Mouse (Mus musculus) intestine, embryonic 15.5 days (tissue): ENCODE measurements around the gene Gm960. TPM values are rescaled to one million over a fixed set of nuclear protein-coding genes. Genes with fewer than 3 reads are reported as not detected.

Source experiments
- ATAC-seq: fragments of 200-750 bp; cut with Nextera tagmentation; 2 replicates; pipeline ENCODE4 v1.8.0; 2017; ENCODE audit warnings: moderate TSS enrichment, moderate library complexity
- H3K27ac ChIP-seq: fragments of 300-500 bp; sonication (generic); 2 replicates; pipeline ENCODE4 v1.5.1; 2015; ENCODE audit warnings: mild to moderate bottlenecking, inconsistent platforms
- H3K27me3 ChIP-seq: fragments of 300-500 bp; sonication (generic); replicated peaks from 2 replicates; pipeline ENCODE4 v1.6.1; 2015; ENCODE audit warnings: inconsistent platforms
- H3K36me3 ChIP-seq: fragments of 300-500 bp; sonication (generic); 2 replicates; pipeline ENCODE4 v1.6.1; 2015; ENCODE audit warnings: inconsistent platforms
- H3K4me1 ChIP-seq: fragments of 300-500 bp; sonication (generic); replicated peaks from 2 replicates; pipeline ENCODE4 v1.6.1; 2015; ENCODE audit warnings: inconsistent platforms
- H3K4me2 ChIP-seq: fragments of 300-500 bp; sonication (generic); replicated peaks from 2 replicates; pipeline ENCODE4 v1.6.1; 2015; ENCODE audit warnings: mild to moderate bottlenecking, inconsistent platforms
- H3K4me3 ChIP-seq: fragments of 300-500 bp; sonication (generic); replicated peaks from 2 replicates; pipeline ENCODE4 v1.5.1; 2015; ENCODE audit warnings: inconsistent platforms
- H3K9ac ChIP-seq: fragments of 300-500 bp; sonication (generic); 2 replicates; pipeline ENCODE4 v1.6.1; 2015; ENCODE audit warnings: inconsistent platforms
- H3K9me3 ChIP-seq: fragments of 300-500 bp; sonication (generic); 2 replicates; pipeline ENCODE4 v1.6.1; 2016; ENCODE audit warnings: inconsistent platforms
- WGBS: fragments of 180-500 bp; shearing (Covaris S2); methylation state at CpG from one replicate; pipeline ENCODE4 v1.1.7; 2015; 5-methylcytosine and 5-hydroxymethylcytosine counted together
- polyA plus RNA-seq: library from polyadenylated mRNA; unstranded; fragments of >200 nt; fragmentation: Nextera tagmentation; extraction: Ambion mirVana; gene quantifications from 2 replicates; pipeline ENCODE4 v1.2.1, GENCODE M21; 2015

The Gm960 gene
- 1.4 and 2.7 TPM in 2 replicates for polyA plus RNA-seq

GRCm38 (mm10) chr19:4698205-4698677, at the start of gene Gm960:
TSS of gene Gm960 (minus strand) at chr19:4698668.
- no peaks in the 10 kb centered on the region for H3K9me3 ChIP-seq
- H3K4me2 ChIP-seq = peak within 1 kb of the TSS; percentile 95
- under 1% methylated on average over 40 of the region's 40 CpGs for WGBS
- peaks cover 35% of the 10 kb centered on the region for H3K27me3 ChIP-seq
- ATAC-seq = peak; percentile 89
- no peaks in the 10 kb centered on the region for H3K36me3 ChIP-seq
- H3K27ac ChIP-seq = no peak within 1 kb of the TSS
- H3K4me3 ChIP-seq = peak within 1 kb of the TSS; percentile 61
- H3K9ac ChIP-seq = peak within 1 kb of the TSS; percentile 56
- peaks cover 3% of the 10 kb centered on the region; the same call in 1 of the 2 replicates for H3K4me1 ChIP-seq

GRCm38 (mm10) chr19:4747631-4748312, 49.3 kb upstream of the Gm960 start:
- no peak overlapping the region for H3K4me2 ChIP-seq
- H3K9me3 ChIP-seq = no peaks in the 10 kb centered on the region
- H3K27me3 ChIP-seq = no peaks in the 10 kb centered on the region
- H3K9ac ChIP-seq = no peak overlapping the region
- no peaks in the 10 kb centered on the region for H3K36me3 ChIP-seq
- no peak overlapping the region for H3K27ac ChIP-seq
- H3K4me1 ChIP-seq = peaks cover 5% of the 10 kb centered on the region
- WGBS = 90% methylated on average over 9 of the region's 9 CpGs
- ATAC-seq = no peak
- H3K4me3 ChIP-seq = no peak overlapping the region

GRCm38 (mm10) chr19:4746611-4747010, 48.1 kb upstream of the Gm960 start:
- no peaks in the 10 kb centered on the region for H3K36me3 ChIP-seq
- peaks cover 5% of the 10 kb centered on the region for H3K4me1 ChIP-seq
- H3K27me3 ChIP-seq = no peaks in the 10 kb centered on the region
- no peak for ATAC-seq
- H3K27ac ChIP-seq = no peak overlapping the region
- no peak overlapping the region for H3K4me3 ChIP-seq
- WGBS = 82% methylated on average over 14 of the region's 14 CpGs
- H3K4me2 ChIP-seq = no peak overlapping the region
- no peaks in the 10 kb centered on the region for H3K9me3 ChIP-seq
- H3K9ac ChIP-seq = no peak overlapping the region

- Histone ChIP-seq H3K36me3 (no peaks in the 10 kb centered on the region), H3K9me3 (no peaks in the 10 kb centered on the region), H3K27me3 (no peaks in the 10 kb centered on the region), H3K4me3 (no peak overlapping the region), H3K4me2 (no peak overlapping the region), H3K27ac (no peak overlapping the region), H3K9ac (no peak overlapping the region), H3K4me1 (peaks cover 5% of the 10 kb centered on the region)
- no peak for ATAC-seq
- WGBS = 90% methylated on average over 10 of the region's 10 CpGs
These were observed 47.2 kb upstream of the Gm960 start for GRCm38 (mm10) chr19:4745681-4746080.

GRCm38 (mm10) chr19:4745057-4745456, 46.6 kb upstream of the Gm960 start:
- Histone ChIP-seq H3K4me3 (no peak overlapping the region), H3K36me3 (no peaks in the 10 kb centered on the region), H3K9ac (no peak overlapping the region), H3K27me3 (no peaks in the 10 kb centered on the region), H3K27ac (no peak overlapping the region), H3K9me3 (no peaks in the 10 kb centered on the region), H3K4me2 (no peak overlapping the region), H3K4me1 (peaks cover 5% of the 10 kb centered on the region)
- WGBS = 46% methylated on average over 9 of the region's 9 CpGs
- no peak for ATAC-seq

GRCm38 (mm10) chr19:4744026-4744425, 45.6 kb upstream of the Gm960 start:
- Histone ChIP-seq H3K27me3 (no peaks in the 10 kb centered on the region), H3K4me1 (peaks cover 5% of the 10 kb centered on the region), H3K36me3 (no peaks in the 10 kb centered on the region), H3K4me3 (no peak overlapping the region), H3K27ac (no peak overlapping the region), H3K9me3 (no peaks in the 10 kb centered on the region), H3K9ac (no peak overlapping the region), H3K4me2 (no peak overlapping the region)
- 81% methylated on average over 14 of the region's 14 CpGs for WGBS
- no peak for ATAC-seq

- H3K27me3 ChIP-seq = no peaks in the 10 kb centered on the region
- no peak overlapping the region for H3K9ac ChIP-seq
- no peak overlapping the region for H3K27ac ChIP-seq
- WGBS = 44% methylated on average over 5 of the region's 5 CpGs
- H3K4me3 ChIP-seq = no peak overlapping the region
- no peak for ATAC-seq
- H3K4me1 ChIP-seq = peaks cover 5% of the 10 kb centered on the region
- no peak overlapping the region for H3K4me2 ChIP-seq
- no peaks in the 10 kb centered on the region for H3K36me3 ChIP-seq
- H3K9me3 ChIP-seq = no peaks in the 10 kb centered on the region
These were observed 45.1 kb upstream of the Gm960 start for GRCm38 (mm10) chr19:4743524-4743923.

GRCm38 (mm10) chr19:4742229-4742628, 43.8 kb upstream of the Gm960 start:
- Histone ChIP-seq H3K4me2 (no peak overlapping the region), H3K9ac (no peak overlapping the region), H3K36me3 (0 out of 2 replicates have a peak, but pooled peaks cover 3% of the 10 kb centered on the region), H3K9me3 (no peaks in the 10 kb centered on the region), H3K27me3 (no peaks in the 10 kb centered on the region), H3K27ac (no peak overlapping the region), H3K4me3 (no peak overlapping the region), H3K4me1 (peaks cover 5% of the 10 kb centered on the region)
- 91% methylated on average over 6 of the region's 6 CpGs for WGBS
- no peak for ATAC-seq

GRCm38 (mm10) chr19:4741482-4741881, 43.0 kb upstream of the Gm960 start:
- no peak overlapping the region for H3K4me2 ChIP-seq
- H3K27ac ChIP-seq = no peak overlapping the region
- 0 out of 2 replicates have a peak, but pooled peaks cover 3% of the 10 kb centered on the region for H3K36me3 ChIP-seq
- no peak for ATAC-seq
- 69% methylated on average over 10 of the region's 10 CpGs for WGBS
- no peak overlapping the region for H3K4me3 ChIP-seq
- no peaks in the 10 kb centered on the region for H3K27me3 ChIP-seq
- H3K9me3 ChIP-seq = no peaks in the 10 kb centered on the region
- H3K4me1 ChIP-seq = peaks cover 5% of the 10 kb centered on the region
- no peak overlapping the region for H3K9ac ChIP-seq

GRCm38 (mm10) chr19:4739762-4740161, 41.3 kb upstream of the Gm960 start:
- WGBS = 93% methylated on average over 5 of the region's 5 CpGs

GRCm38 (mm10) chr19:4739053-4739452, 40.6 kb upstream of the Gm960 start:
- Histone ChIP-seq H3K4me1 (no peaks in the 10 kb centered on the region), H3K9me3 (no peaks in the 10 kb centered on the region), H3K9ac (no peak overlapping the region), H3K4me2 (no peak overlapping the region), H3K27me3 (no peaks in the 10 kb centered on the region), H3K27ac (no peak overlapping the region), H3K36me3 (0 out of 2 replicates have a peak, but pooled peaks cover 3% of the 10 kb centered on the region), H3K4me3 (no peak overlapping the region)
- ATAC-seq = no peak
- 92% methylated on average over 11 of the region's 11 CpGs for WGBS

More at GRCm38 (mm10) chr19:4739762-4740161, 41.3 kb upstream of the Gm960 start:
- H3K4me1 ChIP-seq = no peaks in the 10 kb centered on the region; the same call in 1 of the 2 replicates
- no peak for ATAC-seq
- no peaks in the 10 kb centered on the region for H3K9me3 ChIP-seq
- H3K4me3 ChIP-seq = no peak overlapping the region
- H3K27ac ChIP-seq = no peak overlapping the region
- H3K4me2 ChIP-seq = no peak overlapping the region
- H3K9ac ChIP-seq = no peak overlapping the region
- no peaks in the 10 kb centered on the region for H3K27me3 ChIP-seq
- 0 out of 2 replicates have a peak, but pooled peaks cover 3% of the 10 kb centered on the region for H3K36me3 ChIP-seq

- Histone ChIP-seq H3K4me1 (no peaks in the 10 kb centered on the region), H3K9me3 (no peaks in the 10 kb centered on the region)
- 83% methylated on average over 13 of the region's 13 CpGs for WGBS
These were observed 39.4 kb upstream of the Gm960 start for GRCm38 (mm10) chr19:4737866-4738265.

GRCm38 (mm10) chr19:4733052-4733451, 34.6 kb upstream of the Gm960 start:
- H3K27ac ChIP-seq = no peak overlapping the region
- H3K4me2 ChIP-seq = no peak overlapping the region
- no peaks in the 10 kb centered on the region for H3K4me1 ChIP-seq
- H3K27me3 ChIP-seq = no peaks in the 10 kb centered on the region
- 85% methylated on average over 3 of the region's 3 CpGs for WGBS
- no peak overlapping the region for H3K4me3 ChIP-seq
- 0 out of 2 replicates have a peak, but pooled peaks cover 2% of the 10 kb centered on the region for H3K36me3 ChIP-seq
- ATAC-seq = no peak
- no peaks in the 10 kb centered on the region for H3K9me3 ChIP-seq
- no peak overlapping the region for H3K9ac ChIP-seq

More at GRCm38 (mm10) chr19:4737866-4738265, 39.4 kb upstream of the Gm960 start:
- Histone ChIP-seq H3K4me3 (no peak overlapping the region), H3K27ac (no peak overlapping the region), H3K4me2 (no peak overlapping the region), H3K27me3 (no peaks in the 10 kb centered on the region), H3K9ac (no peak overlapping the region), H3K36me3 (0 out of 2 replicates have a peak, but pooled peaks cover 3% of the 10 kb centered on the region)
- ATAC-seq = no peak
